Mouse (Mus musculus) ovary, postnatal 14 days (tissue): ENCODE measurements around the gene Lmbrd2.
"Not testable (repeated sequence)": the region's sequence is repeated elsewhere in the genome, so short reads cannot be mapped to it uniquely, and the experiment has no call there.

Experiments used
- DNase-seq: peaks from one replicate; pipeline ENCODE4 v3.0.0; 2022; ENCODE audit warnings: low spot score

Gene Lmbrd2

DNA sequence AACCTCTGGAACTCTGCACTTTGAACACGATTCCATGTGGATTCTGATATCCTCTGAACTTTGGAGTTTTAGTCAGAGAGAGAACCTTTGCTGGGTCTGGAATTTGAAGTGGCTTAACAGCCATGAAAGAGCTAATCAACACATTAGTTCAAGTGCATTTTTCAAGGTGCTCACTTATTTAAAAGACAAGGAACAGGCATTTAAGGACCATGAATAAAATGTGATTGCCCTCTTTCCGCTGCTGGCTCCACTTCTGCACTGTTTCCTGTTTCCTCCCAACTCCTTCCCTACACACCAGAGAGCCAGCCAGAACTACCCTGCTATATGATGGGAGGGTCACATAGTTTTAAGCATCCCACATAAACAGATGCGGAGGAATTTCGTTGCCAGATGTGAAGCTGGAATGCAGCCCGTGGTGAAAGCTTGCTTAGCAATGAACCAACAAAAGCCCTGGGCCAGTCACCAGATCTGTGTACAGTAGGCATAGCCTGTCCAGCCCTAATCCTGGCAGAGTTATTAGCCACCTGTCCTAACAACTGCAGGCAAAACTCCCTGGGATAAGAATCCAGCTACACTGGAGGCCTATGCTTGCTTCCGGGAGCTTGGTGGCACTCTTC, 5.4 kb upstream of the Lmbrd2 start:
- no peak for DNase-seq

DNA sequence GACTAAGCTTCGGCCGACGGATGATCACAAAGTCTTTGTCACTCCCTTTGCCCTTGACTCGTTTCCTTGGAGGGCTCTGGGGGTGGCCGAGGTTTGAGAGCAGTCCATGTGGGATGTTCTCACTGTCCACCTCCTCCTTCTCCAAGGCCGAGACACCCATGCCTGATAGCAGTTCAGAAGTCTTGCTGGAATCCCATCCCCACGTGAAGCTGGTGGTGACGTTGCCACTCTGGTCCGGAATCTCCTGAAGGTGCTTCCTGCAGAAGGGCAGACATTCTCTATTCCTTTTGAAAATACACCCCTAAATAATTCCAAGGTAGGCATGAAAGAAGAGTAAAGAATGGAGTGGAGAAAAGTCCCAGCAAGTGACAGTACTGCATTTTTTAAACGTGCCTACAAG, 903 bp upstream of the Lmbrd2 start:
- no peak for DNase-seq

DNA sequence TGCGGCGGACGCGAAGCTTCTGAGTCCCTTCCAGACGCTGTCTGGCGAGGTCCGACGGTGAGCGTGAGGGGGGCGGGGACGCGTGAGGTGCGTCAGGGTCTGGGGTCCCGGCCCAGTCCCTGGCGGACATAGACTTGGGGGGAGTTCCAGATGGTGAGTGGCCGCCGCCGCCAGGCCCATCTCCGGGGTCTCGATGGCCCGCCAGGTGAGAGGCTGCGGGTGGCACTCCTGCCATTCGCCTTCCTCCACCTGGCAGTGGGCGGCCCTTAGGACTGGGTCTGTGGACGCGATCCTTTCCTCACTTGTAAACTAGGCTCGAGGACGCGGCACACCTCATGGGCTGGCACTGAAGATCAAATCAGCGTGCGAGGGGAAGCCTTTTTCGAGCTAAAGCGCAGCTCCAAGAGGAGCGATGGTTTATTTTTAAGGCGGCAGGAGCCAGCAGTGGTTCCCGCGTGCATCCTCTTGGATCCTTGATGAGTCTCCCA, 378 bp downstream of the Lmbrd2 start:
- no peak for DNase-seq

DNA sequence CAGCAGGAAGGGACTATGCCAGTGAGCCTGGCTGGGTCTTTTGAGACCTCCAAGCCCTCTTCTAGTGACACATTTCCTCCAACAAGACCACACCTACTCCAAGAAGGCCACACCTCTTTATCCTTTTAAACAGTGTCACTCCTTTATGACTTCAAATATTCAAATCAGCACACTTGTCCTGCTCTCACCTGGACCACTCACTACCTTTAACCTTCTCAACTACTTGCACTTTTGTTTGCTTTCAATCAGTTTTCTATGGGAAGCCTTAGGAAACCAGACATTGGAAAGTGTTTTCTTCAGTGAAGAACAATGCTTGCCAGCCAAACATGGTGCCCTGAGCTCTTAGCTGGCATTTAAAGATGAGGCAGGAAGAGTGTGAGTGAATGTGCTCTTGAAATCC, 15.0 kb downstream of the Lmbrd2 start, which contains the start of gene Skp2:
Skp2 (minus strand) TSS at position 101 of the 400 bp plus-strand sequence.
- no peak for DNase-seq

DNA sequence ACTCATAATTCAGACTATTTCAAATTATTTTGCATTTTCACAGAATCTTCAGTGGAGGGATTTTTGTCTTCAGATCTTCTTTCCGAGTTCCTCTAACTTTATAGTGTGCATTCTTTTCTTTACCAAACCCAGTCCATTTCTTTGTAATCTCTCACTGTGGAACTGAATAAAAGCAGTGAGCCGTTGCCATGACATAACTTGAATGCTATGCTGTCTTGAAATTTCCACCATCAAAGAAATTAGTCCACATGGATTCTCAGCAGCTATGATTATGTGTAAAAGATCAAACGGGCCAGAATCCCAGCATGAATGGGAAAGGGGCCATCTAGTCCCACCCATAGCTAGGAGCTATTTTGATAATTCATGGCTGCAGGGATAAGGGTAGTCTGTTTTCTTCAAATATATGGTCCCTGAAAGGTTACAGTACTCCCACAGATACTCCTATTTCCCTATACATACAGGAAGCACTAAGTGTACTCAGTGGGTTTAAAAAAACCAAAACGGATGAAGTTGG, 22.3 kb downstream of the Lmbrd2 start:
- DNase-seq: no peak

DNA sequence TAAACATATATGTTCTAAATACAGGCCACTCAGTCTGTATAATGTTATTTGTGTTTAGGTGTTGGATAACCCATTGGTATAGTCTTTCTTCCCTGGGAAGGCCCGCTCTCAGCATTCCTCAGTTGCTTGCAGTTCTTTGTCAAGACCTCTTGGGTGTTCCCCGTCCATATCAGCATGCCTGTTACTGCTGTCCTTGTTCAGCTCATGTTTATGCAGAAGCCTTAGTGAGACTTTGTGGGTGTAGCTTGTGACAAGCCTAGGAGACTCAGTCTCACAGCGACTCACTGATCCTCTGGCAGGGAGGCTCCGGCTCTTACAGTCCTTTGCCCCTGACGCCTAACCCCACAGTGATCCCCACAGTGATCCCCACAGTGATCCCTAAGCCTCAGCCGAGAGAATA, 23.8 kb downstream of the Lmbrd2 start:
- DNase-seq: no peak

DNA sequence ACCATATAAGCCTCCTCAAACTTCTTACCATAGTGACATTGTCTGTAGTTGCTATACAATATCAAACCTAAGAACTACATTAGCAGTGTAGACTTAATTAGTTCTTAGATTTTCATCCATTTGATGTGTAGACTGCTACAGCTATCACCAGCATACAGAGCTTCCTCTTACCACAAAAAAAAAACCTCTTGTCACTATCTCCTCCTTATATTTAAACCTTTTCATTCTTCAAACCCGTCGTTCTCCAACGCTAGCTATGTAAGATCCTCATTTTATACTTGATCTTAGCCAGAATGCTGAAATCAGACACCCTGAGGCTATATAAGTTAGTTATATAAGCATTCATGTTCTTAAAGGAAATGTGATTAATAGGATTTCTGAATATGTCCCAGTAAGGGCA, 36.7 kb downstream of the Lmbrd2 start:
- no peak for DNase-seq

DNA sequence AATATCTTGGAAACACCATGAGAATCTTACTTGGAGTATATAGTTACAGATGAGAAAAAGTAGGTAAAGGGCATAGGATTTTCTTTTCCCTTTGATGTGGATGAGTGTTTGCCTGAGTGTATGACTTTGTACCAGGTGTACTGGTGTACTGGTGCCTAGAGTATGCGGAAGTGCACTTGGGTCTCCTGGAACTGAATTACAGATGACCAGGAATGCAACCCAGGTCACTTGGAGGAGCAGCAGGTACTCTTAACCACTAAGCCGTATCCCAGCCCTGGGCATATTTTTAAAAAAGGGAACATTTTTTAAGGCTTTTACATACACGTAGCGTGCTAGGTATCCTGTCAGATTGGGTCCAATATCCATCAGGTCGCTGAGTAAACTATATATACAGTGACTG, 43.6 kb downstream of the Lmbrd2 start:
- no peak for DNase-seq

DNA sequence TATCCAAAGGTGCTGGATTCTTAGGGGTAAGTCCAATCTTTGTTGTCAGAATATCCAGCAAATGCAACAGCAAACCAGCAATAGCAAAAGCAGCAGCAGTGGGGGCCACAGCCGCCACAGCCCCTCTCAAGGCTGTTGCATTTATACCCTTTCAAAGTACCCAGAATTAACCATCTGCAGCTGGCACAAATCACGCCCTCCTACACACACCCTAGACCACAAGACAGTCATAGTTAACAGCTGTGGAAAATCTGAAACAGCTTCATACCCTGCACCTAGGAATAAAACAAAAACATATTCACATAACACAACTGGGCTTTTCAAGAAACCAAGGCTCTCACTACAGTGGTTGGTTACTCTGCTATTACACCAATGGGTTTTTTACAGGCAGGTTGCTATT, 49.4 kb downstream of the Lmbrd2 start:
- no peak for DNase-seq

DNA sequence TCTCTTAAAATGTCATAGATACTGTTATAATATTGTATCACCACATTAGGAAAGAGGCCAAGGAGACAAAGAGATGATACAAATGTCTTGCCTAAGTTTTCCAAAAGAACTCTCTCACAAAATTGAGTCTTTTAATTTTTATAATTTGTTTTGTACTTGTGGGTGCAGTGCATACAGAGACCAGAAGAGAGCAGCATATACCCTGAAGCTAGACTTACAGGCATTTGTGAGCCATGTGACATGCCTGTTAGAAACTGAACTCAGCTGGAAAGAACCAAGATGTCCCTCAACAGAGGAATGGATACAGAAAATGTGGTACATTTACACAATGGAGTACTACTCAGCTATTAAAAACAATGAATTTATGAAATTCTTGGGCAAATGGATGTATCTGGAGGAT, 52.3 kb downstream of the Lmbrd2 start:
- not testable (repeated sequence) for DNase-seq

DNA sequence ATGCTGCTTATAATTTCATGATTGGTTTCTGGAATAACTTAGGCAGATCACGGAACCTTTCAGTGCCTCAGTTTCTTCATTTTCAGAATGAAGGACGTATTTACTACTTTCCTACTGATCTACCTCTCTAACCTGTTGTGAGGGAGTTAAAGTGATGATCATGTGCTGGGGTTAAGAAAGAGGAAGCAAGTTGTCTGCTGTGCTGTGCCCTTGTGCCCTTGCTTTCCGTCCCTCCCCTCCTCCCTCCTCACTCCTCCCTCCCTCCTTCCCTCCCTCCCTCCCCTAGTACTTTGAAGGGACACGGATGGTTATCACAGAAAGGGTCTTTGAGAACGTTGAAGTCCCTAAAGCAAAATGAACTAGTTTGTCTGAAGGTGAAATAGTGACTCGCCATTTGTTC, 58.1 kb downstream of the Lmbrd2 start:
- no peak for DNase-seq

DNA sequence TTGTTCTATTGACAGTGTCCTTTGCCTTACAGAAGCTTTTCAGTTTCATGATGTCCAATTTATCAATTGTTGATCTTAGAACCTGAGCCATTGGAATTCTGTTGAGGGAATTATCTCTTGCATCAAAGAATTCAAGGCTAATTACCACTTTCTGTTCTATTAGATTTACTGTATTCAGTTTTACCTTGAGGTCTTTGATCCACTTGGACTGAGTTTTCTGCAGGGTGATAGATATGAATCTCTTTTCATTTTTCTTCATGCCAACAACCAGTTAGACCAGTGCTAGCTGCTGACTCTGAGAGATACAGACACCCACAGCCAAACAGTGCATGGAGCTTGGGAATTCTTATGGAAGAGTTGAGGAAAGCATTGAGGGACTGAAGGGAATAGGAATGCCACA, 71.5 kb downstream of the Lmbrd2 start:
- DNase-seq: no peak

DNA sequence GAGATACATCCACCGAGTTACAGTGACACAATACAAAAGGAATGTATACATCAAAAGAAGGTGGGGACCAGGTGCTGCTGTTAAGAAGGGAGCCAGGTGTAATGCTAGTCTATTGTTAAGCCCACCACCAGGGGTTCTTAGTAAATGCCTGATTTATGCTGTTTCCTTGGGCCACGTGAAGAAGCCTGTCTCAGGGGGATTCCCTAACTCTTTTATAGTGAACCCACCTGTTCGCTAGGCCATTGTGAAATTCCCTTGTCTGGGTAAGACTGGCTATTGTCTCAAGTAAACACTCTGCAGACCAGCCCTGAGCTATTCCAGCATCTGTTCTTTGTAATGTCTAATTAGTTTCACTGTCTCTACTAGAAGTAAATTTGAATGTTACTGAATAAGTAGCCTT, 72.7 kb downstream of the Lmbrd2 start:
- DNase-seq: not testable (repeated sequence)

DNA sequence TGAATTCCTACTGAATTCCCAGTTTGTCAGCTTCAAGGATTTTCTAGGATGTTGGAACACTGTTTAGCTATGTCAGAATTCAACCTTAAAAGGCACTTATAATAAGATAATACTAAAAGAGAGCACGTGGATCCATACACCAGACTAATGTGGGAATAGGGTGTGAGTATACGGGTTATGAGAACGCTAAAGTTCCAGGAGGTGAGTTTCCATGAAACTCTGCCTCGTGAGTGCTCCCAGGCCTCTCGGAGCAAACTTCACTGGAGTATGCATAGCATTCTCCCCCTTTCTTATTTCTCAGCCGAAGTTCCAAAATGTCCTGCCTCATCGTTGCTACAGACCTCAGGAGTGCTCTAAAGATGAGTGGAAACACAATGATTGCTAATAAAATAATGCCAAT, 73.1 kb downstream of the Lmbrd2 start:
- not testable (repeated sequence) for DNase-seq

DNA sequence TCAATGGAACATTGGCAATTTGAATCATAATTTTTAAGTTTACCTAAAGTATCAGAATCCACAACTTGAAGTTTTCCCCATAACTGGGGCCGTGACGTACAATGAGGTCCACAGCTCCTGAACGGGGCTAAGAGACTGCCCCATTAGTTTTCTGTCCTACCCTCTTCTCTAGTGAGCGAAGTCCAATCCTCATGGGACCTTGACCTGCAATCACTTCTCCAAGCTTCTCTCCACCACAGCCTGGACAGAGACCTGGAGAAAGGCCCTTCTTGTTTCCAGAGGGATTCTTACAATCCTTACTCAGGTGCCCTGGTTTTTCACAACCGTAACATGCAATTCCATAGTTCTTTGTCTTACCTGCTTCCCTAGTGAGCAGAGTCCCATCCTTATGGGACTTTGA, 76.1 kb downstream of the Lmbrd2 start:
- no peak for DNase-seq

DNA sequence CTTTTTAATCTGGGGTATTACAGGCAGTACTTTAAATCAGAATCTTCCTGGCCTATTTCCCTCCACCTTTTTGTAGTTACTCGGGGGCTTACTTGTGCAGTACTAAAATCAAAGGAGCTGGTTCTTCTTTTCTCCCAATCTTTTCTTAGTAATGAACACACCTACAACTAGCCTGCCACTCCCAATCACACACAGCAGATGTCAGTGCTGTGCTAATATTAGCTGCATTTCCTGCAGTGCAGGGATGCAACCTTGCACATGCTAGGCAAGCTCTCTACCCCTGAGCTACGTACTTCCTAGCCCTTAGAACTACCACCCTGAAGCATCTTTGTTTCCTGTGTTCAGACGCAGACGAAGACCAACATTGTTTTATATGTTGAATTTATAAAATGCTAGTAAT, 90.6 kb downstream of the Lmbrd2 start:
- DNase-seq: not testable (repeated sequence)

DNA sequence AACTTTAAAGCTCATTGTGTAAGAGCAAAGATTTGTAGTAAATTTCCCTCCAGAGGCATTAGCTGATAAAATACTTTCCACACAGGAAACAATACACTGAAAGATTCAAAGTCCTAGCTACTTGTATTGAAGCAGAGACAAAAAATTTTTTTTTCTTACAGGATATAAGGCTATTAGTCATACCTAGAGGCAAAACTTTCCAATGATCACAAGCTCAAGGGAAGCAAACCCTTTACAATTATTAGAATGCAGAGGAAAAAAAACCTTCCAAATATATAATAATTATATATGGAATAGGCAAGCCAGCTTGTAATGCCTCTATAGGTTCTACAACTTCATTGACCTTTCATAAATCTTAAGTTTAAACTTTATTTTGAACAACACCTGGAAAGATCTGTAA, 106.0 kb downstream of the Lmbrd2 start:
- no peak for DNase-seq
